Mouse (Mus musculus) neural tube, embryonic 12.5 days (tissue): ENCODE data around the gene Akr1c18. TPM values are rescaled to one million over a fixed set of nuclear protein-coding genes. Genes with fewer than 3 reads are reported as not detected.
A peak's percentile ranks its signal among the peaks of the same experiment; 100 is the strongest.
"Not testable (repeated sequence)": the region's sequence is repeated elsewhere in the genome, so short reads cannot be mapped to it uniquely, and the experiment has no call there.

Experiments
- ATAC-seq: fragments of 200-750 bp; cut with Nextera tagmentation; 2 replicates; pipeline ENCODE4 v1.8.0; 2017; ENCODE audit warnings: low read depth, mild to moderate bottlenecking, moderate TSS enrichment, moderate library complexity; ENCODE audit not compliant: low FRiP score
- H3K27ac ChIP-seq: fragments of 300-500 bp; sonication (generic); 2 replicates; pipeline ENCODE4 v1.5.1; 2016
- H3K27me3 ChIP-seq: fragments of 300-500 bp; sonication (generic); replicated peaks from 2 replicates; pipeline ENCODE4 v1.6.1; 2016; ENCODE audit warnings: mild to moderate bottlenecking
- H3K36me3 ChIP-seq: fragments of 300-500 bp; sonication (generic); 2 replicates; pipeline ENCODE4 v1.6.1; 2016; ENCODE audit warnings: mild to moderate bottlenecking
- H3K4me1 ChIP-seq: fragments of 300-500 bp; sonication (generic); 2 replicates; pipeline ENCODE4 v1.6.1; 2016
- H3K4me2 ChIP-seq: fragments of 300-500 bp; sonication (generic); replicated peaks from 2 replicates; pipeline ENCODE4 v1.6.1; 2016; ENCODE audit warnings: mild to moderate bottlenecking
- H3K4me3 ChIP-seq: fragments of 300-500 bp; sonication (generic); 2 replicates; pipeline ENCODE4 v1.5.1; 2016
- H3K9ac ChIP-seq: fragments of 300-500 bp; sonication (generic); 2 replicates; pipeline ENCODE4 v1.6.1; 2016; ENCODE audit warnings: mild to moderate bottlenecking
- H3K9me3 ChIP-seq: fragments of 300-500 bp; sonication (generic); 2 replicates; pipeline ENCODE4 v1.6.1; 2016; ENCODE audit warnings: mild to moderate bottlenecking
- WGBS: fragments of 180-500 bp; shearing (Covaris S2); methylation state at CpG from one replicate; pipeline ENCODE4 v1.1.7; 2016; 5-methylcytosine and 5-hydroxymethylcytosine counted together
- polyA plus RNA-seq: library from polyadenylated mRNA; unstranded; fragments of >200 nt; fragmentation: Nextera tagmentation; extraction: Ambion mirVana; gene quantifications from 2 replicates; pipeline ENCODE4 v1.2.1, GENCODE M21; 2016

Akr1c18 gene
- polyA plus RNA-seq, 1 experiment from 2014 or later: not detected

GRCm38 (mm10) chr13:4133070-4133469 lies 17.4 kb downstream of the Akr1c18 start:
- H3K36me3 ChIP-seq: no peaks in the 10 kb centered on the region
- no peak overlapping the region for H3K9ac ChIP-seq
- WGBS: 37% methylated on average over 2 of the region's 2 CpGs
- no peaks in the 10 kb centered on the region for H3K27me3 ChIP-seq
- no peak overlapping the region for H3K4me3 ChIP-seq
- H3K4me1 ChIP-seq: no peaks in the 10 kb centered on the region
- H3K27ac ChIP-seq: no peak overlapping the region
- H3K9me3 ChIP-seq: no peaks in the 10 kb centered on the region
- no peak for ATAC-seq
- H3K4me2 ChIP-seq: no peak overlapping the region

GRCm38 (mm10) chr13:4131721-4132120 lies 18.7 kb downstream of the Akr1c18 start:
- no peak for ATAC-seq

GRCm38 (mm10) chr13:4131317-4131716 lies 19.1 kb downstream of the Akr1c18 start:
- Histone ChIP-seq H3K27ac (no peak overlapping the region), H3K36me3 (no peaks in the 10 kb centered on the region), H3K4me2 (no peak overlapping the region), H3K4me3 (no peak overlapping the region), H3K4me1 (no peaks in the 10 kb centered on the region), H3K9ac (no peak overlapping the region), H3K27me3 (no peaks in the 10 kb centered on the region), H3K9me3 (no peaks in the 10 kb centered on the region)
- no peak for ATAC-seq
- WGBS: 82% methylated on average over 1 of the region's 1 CpGs

More at GRCm38 (mm10) chr13:4131721-4132120, 18.7 kb downstream of the Akr1c18 start:
- no peaks in the 10 kb centered on the region for H3K27me3 ChIP-seq
- H3K4me1 ChIP-seq: no peaks in the 10 kb centered on the region
- no peaks in the 10 kb centered on the region for H3K36me3 ChIP-seq
- H3K27ac ChIP-seq: no peak overlapping the region
- H3K4me2 ChIP-seq: no peak overlapping the region
- 72% methylated on average over 3 of the region's 3 CpGs for WGBS
- H3K9ac ChIP-seq: no peak overlapping the region
- no peaks in the 10 kb centered on the region for H3K9me3 ChIP-seq
- no peak overlapping the region for H3K4me3 ChIP-seq

GRCm38 (mm10) chr13:4129100-4129499 lies 21.4 kb downstream of the Akr1c18 start:
- no peaks in the 10 kb centered on the region for H3K36me3 ChIP-seq
- H3K27ac ChIP-seq: no peak overlapping the region
- no peaks in the 10 kb centered on the region for H3K4me1 ChIP-seq
- H3K9me3 ChIP-seq: no peaks in the 10 kb centered on the region
- H3K27me3 ChIP-seq: no peaks in the 10 kb centered on the region
- ATAC-seq: 0 out of 2 replicates have a peak, but pooled peaks have one; percentile 61
- H3K9ac ChIP-seq: no peak overlapping the region
- 42% methylated on average over 5 of the region's 5 CpGs for WGBS
- no peak overlapping the region for H3K4me3 ChIP-seq
- no peak overlapping the region for H3K4me2 ChIP-seq

- H3K36me3 ChIP-seq, H3K27ac ChIP-seq, H3K27me3 ChIP-seq, H3K4me1 ChIP-seq, H3K9ac ChIP-seq, ATAC-seq, H3K4me3 ChIP-seq, H3K9me3 ChIP-seq, H3K4me2 ChIP-seq: not testable (repeated sequence)
- WGBS: 80% methylated on average over 1 of the region's 1 CpGs
Measured at GRCm38 (mm10) chr13:4125846-4126245, 24.6 kb downstream of the Akr1c18 start.

- WGBS: 92% methylated on average over 6 of the region's 6 CpGs
- H3K4me1 ChIP-seq, ATAC-seq, H3K27me3 ChIP-seq, H3K9me3 ChIP-seq, H3K36me3 ChIP-seq, H3K27ac ChIP-seq, H3K4me3 ChIP-seq, H3K9ac ChIP-seq, H3K4me2 ChIP-seq: not testable (repeated sequence)
Measured at GRCm38 (mm10) chr13:4124471-4124870, 26.0 kb downstream of the Akr1c18 start.

GRCm38 (mm10) chr13:4123146-4123545 lies 27.3 kb downstream of the Akr1c18 start:
- Histone ChIP-seq H3K4me2 (no peak overlapping the region), H3K27ac (no peak overlapping the region), H3K9me3 (no peaks in the 10 kb centered on the region), H3K36me3 (no peaks in the 10 kb centered on the region), H3K9ac (no peak overlapping the region), H3K27me3 (no peaks in the 10 kb centered on the region), H3K4me3 (no peak overlapping the region), H3K4me1 (no peaks in the 10 kb centered on the region)
- 85% methylated on average over 7 of the region's 7 CpGs for WGBS
- ATAC-seq: no peak

- no peaks in the 10 kb centered on the region for H3K36me3 ChIP-seq
- H3K9me3 ChIP-seq: no peaks in the 10 kb centered on the region
- H3K9ac ChIP-seq: no peak overlapping the region
- H3K27ac ChIP-seq: no peak overlapping the region
- H3K4me2 ChIP-seq: no peak overlapping the region
- 68% methylated on average over 2 of the region's 2 CpGs for WGBS
- no peaks in the 10 kb centered on the region for H3K4me1 ChIP-seq
- ATAC-seq: no peak
- H3K4me3 ChIP-seq: no peak overlapping the region
- no peaks in the 10 kb centered on the region for H3K27me3 ChIP-seq
Measured at GRCm38 (mm10) chr13:4119181-4119904, 31.1 kb downstream of the Akr1c18 start.

- Histone ChIP-seq H3K27ac (no peak overlapping the region), H3K9ac (no peak overlapping the region), H3K4me2 (no peak overlapping the region), H3K9me3 (no peaks in the 10 kb centered on the region), H3K27me3 (no peaks in the 10 kb centered on the region), H3K4me1 (no peaks in the 10 kb centered on the region), H3K36me3 (no peaks in the 10 kb centered on the region), H3K4me3 (no peak overlapping the region)
- ATAC-seq: peak; percentile 89
- WGBS: 34% methylated on average over 6 of the region's 6 CpGs
Measured at GRCm38 (mm10) chr13:4110281-4111188, 39.9 kb downstream of the Akr1c18 start.

GRCm38 (mm10) chr13:4102721-4103120 lies 47.7 kb downstream of the Akr1c18 start:
- Histone ChIP-seq H3K4me1 (no peaks in the 10 kb centered on the region), H3K4me2 (no peak overlapping the region), H3K9ac (no peak overlapping the region), H3K9me3 (no peaks in the 10 kb centered on the region), H3K27me3 (no peaks in the 10 kb centered on the region), H3K27ac (no peak overlapping the region), H3K4me3 (no peak overlapping the region), H3K36me3 (no peaks in the 10 kb centered on the region)
- ATAC-seq: no peak

- no peak for ATAC-seq
- no peaks in the 10 kb centered on the region for H3K36me3 ChIP-seq
- H3K4me1 ChIP-seq: no peaks in the 10 kb centered on the region
- no peaks in the 10 kb centered on the region for H3K9me3 ChIP-seq
- H3K27ac ChIP-seq: no peak overlapping the region
- H3K9ac ChIP-seq: no peak overlapping the region
- H3K27me3 ChIP-seq: no peaks in the 10 kb centered on the region
- H3K4me2 ChIP-seq: no peak overlapping the region
- H3K4me3 ChIP-seq: no peak overlapping the region
Measured at GRCm38 (mm10) chr13:4101691-4102090, 48.8 kb downstream of the Akr1c18 start.
